Mouse (Mus musculus) T-helper 17 cell (primary cell): ENCODE data around the gene Esp1.
"Not testable (repeated sequence)": the region's sequence is repeated elsewhere in the genome, so short reads cannot be mapped to it uniquely, and the experiment has no call there.

Source experiments
- in situ Hi-C, 2 experiments: fragments of 300-600 bp; cut with MboI, MseI; formaldehyde crosslinking; loops; 1 replicate in 1 of 2; 2 replicates in 1 of 2; pipeline ENCODE4 v1.15.1; 2025; ENCODE audit warnings: high pct_unique_total_duplicates in 2 of 2

Esp1 gene

GRCm38 (mm10) chr17:40726820-40727219 is at the start of gene Esp1:
Gene Esp1, plus strand, starts transcription at chr17:40727120.
- in situ Hi-C loops: no loop called here

GRCm38 (mm10) chr17:40716273-40716672 is 10.6 kb upstream of the Esp1 start:
- in situ Hi-C loops: no loop called here

- in situ Hi-C loops: not testable (repeated sequence)
These were observed 9.9 kb upstream of the Esp1 start for GRCm38 (mm10) chr17:40717055-40717454.

- in situ Hi-C loops: no loop called here
These were observed 4.4 kb downstream of the Esp1 start for GRCm38 (mm10) chr17:40731296-40731695.

GRCm38 (mm10) chr17:40731724-40732123 is 4.8 kb downstream of the Esp1 start:
- in situ Hi-C loops: no loop called here

GRCm38 (mm10) chr17:40763662-40764061 is 36.7 kb downstream of the Esp1 start:
- in situ Hi-C loops: no loop called here

- in situ Hi-C loops: no loop called here
These were observed 40.2 kb downstream of the Esp1 start for GRCm38 (mm10) chr17:40767120-40767519.
